Mouse (Mus musculus): ENCODE measurements around the gene Pdgfb. TPM values are rescaled to one million over a fixed set of nuclear protein-coding genes. Genes with fewer than 3 reads are reported as not detected.

Pdgfb gene
- polyA plus RNA-seq, 1 experiment from 2014 or later: 1.9 TPM

- Histone ChIP-seq H3K4me2 (replicated peaks; ENCODE audit: low read depth, low read length) (no peak overlapping the region), H3K9ac (ENCODE audit: low read depth, low read length) (no peak overlapping the region), H3K27me3 (ENCODE audit: control insufficient read depth, insufficient read depth, low read length) (peaks cover 10% of the 10 kb centered on the region), H3K4me1 (replicated peaks; ENCODE audit: control insufficient read depth, insufficient read depth, low read length) (peaks cover 10% of the 10 kb centered on the region), H3K36me3 (ENCODE audit: control insufficient read depth, insufficient read depth, low read length) (no peaks in the 10 kb centered on the region), H3K27ac (ENCODE audit: low read depth, low read length) (no peak overlapping the region), H3K4me3 (ENCODE audit: low read depth, low read length) (no peak overlapping the region), H3K9me3 (ENCODE audit: control insufficient read depth, low read length) (no peaks in the 10 kb centered on the region)
- 84% methylated on average over 7 of the region's 7 CpGs for WGBS
- ATAC-seq (ENCODE audit: low FRiP score) (no peak), DNase-seq (ENCODE audit: low spot score) (no peak)
These were observed 8.6 kb downstream of the Pdgfb start for GRCm38 (mm10) chr15:80006156-80006555.

GRCm38 (mm10) chr15:80005436-80005835, 9.3 kb downstream of the Pdgfb start:
- no peak overlapping the region for H3K4me2 ChIP-seq (replicated peaks; ENCODE audit: low read depth, low read length)
- ATAC-seq (ENCODE audit: low FRiP score) (no peak), DNase-seq (ENCODE audit: low spot score) (no peak)
- peaks cover 5% of the 10 kb centered on the region for H3K27me3 ChIP-seq (ENCODE audit: control insufficient read depth, insufficient read depth, low read length)
- no peak overlapping the region for H3K27ac ChIP-seq (ENCODE audit: low read depth, low read length)
- WGBS: 76% methylated on average over 10 of the region's 10 CpGs
- H3K9ac ChIP-seq (ENCODE audit: low read depth, low read length): no peak overlapping the region
- H3K9me3 ChIP-seq (ENCODE audit: control insufficient read depth, low read length): no peaks in the 10 kb centered on the region
- no peaks in the 10 kb centered on the region for H3K36me3 ChIP-seq (ENCODE audit: control insufficient read depth, insufficient read depth, low read length)
- no peak overlapping the region for H3K4me3 ChIP-seq (ENCODE audit: low read depth, low read length)
- H3K4me1 ChIP-seq (replicated peaks; ENCODE audit: control insufficient read depth, insufficient read depth, low read length): peaks cover 10% of the 10 kb centered on the region

- no peak overlapping the region for H3K9ac ChIP-seq (ENCODE audit: low read depth, low read length)
- ATAC-seq (ENCODE audit: low FRiP score): no peak
- no peaks in the 10 kb centered on the region for H3K36me3 ChIP-seq (ENCODE audit: control insufficient read depth, insufficient read depth, low read length)
- H3K27me3 ChIP-seq (ENCODE audit: control insufficient read depth, insufficient read depth, low read length): peaks cover under 1% of the 10 kb centered on the region; the same call in 1 of the 2 replicates
- H3K27ac ChIP-seq (ENCODE audit: low read depth, low read length): peak overlapping the region; percentile 53
- H3K9me3 ChIP-seq (ENCODE audit: control insufficient read depth, low read length): no peaks in the 10 kb centered on the region
- DNase-seq (ENCODE audit: low spot score): peak; percentile 31
- 26% methylated on average over 14 of the region's 14 CpGs for WGBS
- H3K4me1 ChIP-seq (replicated peaks; ENCODE audit: control insufficient read depth, insufficient read depth, low read length): peaks cover 10% of the 10 kb centered on the region
- no peak overlapping the region for H3K4me2 ChIP-seq (replicated peaks; ENCODE audit: low read depth, low read length)
- no peak overlapping the region for H3K4me3 ChIP-seq (ENCODE audit: low read depth, low read length)
These were observed 10.0 kb downstream of the Pdgfb start for GRCm38 (mm10) chr15:80004644-80005340.

GRCm38 (mm10) chr15:80003581-80003980, 11.2 kb downstream of the Pdgfb start:
- ATAC-seq (ENCODE audit: low FRiP score): no peak
- H3K9ac ChIP-seq (ENCODE audit: low read depth, low read length): no peak overlapping the region
- no peak overlapping the region for H3K4me3 ChIP-seq (ENCODE audit: low read depth, low read length)
- no peaks in the 10 kb centered on the region; the same call in 1 of the 2 replicates for H3K27me3 ChIP-seq (ENCODE audit: control insufficient read depth, insufficient read depth, low read length)
- no peaks in the 10 kb centered on the region for H3K9me3 ChIP-seq (ENCODE audit: control insufficient read depth, low read length)
- H3K27ac ChIP-seq (ENCODE audit: low read depth, low read length): no peak overlapping the region
- 40% methylated on average over 2 of the region's 2 CpGs for WGBS
- no peaks in the 10 kb centered on the region for H3K36me3 ChIP-seq (ENCODE audit: control insufficient read depth, insufficient read depth, low read length)
- H3K4me1 ChIP-seq (replicated peaks; ENCODE audit: control insufficient read depth, insufficient read depth, low read length): peaks cover 10% of the 10 kb centered on the region
- no peak overlapping the region for H3K4me2 ChIP-seq (replicated peaks; ENCODE audit: low read depth, low read length)
- no peak for DNase-seq (ENCODE audit: low spot score)

- Histone ChIP-seq H3K27me3 (ENCODE audit: control insufficient read depth, insufficient read depth, low read length) (no peaks in the 10 kb centered on the region; the same call in 1 of the 2 replicates), H3K4me2 (replicated peaks; ENCODE audit: low read depth, low read length) (no peak overlapping the region), H3K9me3 (ENCODE audit: control insufficient read depth, low read length) (no peaks in the 10 kb centered on the region), H3K36me3 (ENCODE audit: control insufficient read depth, insufficient read depth, low read length) (no peaks in the 10 kb centered on the region), H3K4me1 (replicated peaks; ENCODE audit: control insufficient read depth, insufficient read depth, low read length) (peaks cover 10% of the 10 kb centered on the region), H3K4me3 (ENCODE audit: low read depth, low read length) (no peak overlapping the region), H3K27ac (ENCODE audit: low read depth, low read length) (no peak overlapping the region), H3K9ac (ENCODE audit: low read depth, low read length) (no peak overlapping the region)
- 95% methylated on average over 23 of the region's 23 CpGs for WGBS
- no peak for DNase-seq (ENCODE audit: low spot score)
- ATAC-seq (ENCODE audit: low FRiP score): no peak
These were observed 13.2 kb downstream of the Pdgfb start for GRCm38 (mm10) chr15:80001601-80002000.

- no peaks in the 10 kb centered on the region for H3K9me3 ChIP-seq (ENCODE audit: control insufficient read depth, low read length)
- H3K27ac ChIP-seq (ENCODE audit: low read depth, low read length): no peak overlapping the region
- H3K27me3 ChIP-seq (ENCODE audit: control insufficient read depth, insufficient read depth, low read length): no peaks in the 10 kb centered on the region; the same call in 1 of the 2 replicates
- H3K4me3 ChIP-seq (ENCODE audit: low read depth, low read length): no peak overlapping the region
- 44% methylated on average over 8 of the region's 8 CpGs for WGBS
- no peak for ATAC-seq (ENCODE audit: low FRiP score)
- H3K36me3 ChIP-seq (ENCODE audit: control insufficient read depth, insufficient read depth, low read length): no peaks in the 10 kb centered on the region
- H3K4me1 ChIP-seq (replicated peaks; ENCODE audit: control insufficient read depth, insufficient read depth, low read length): peaks cover 10% of the 10 kb centered on the region
- H3K9ac ChIP-seq (ENCODE audit: low read depth, low read length): no peak overlapping the region
- DNase-seq (ENCODE audit: low spot score): no peak
- no peak overlapping the region for H3K4me2 ChIP-seq (replicated peaks; ENCODE audit: low read depth, low read length)
These were observed 14.1 kb downstream of the Pdgfb start for GRCm38 (mm10) chr15:80000694-80001093.

- H3K4me1 ChIP-seq (replicated peaks; ENCODE audit: control insufficient read depth, insufficient read depth, low read length): no peaks in the 10 kb centered on the region
- ATAC-seq (ENCODE audit: low FRiP score): no peak
- H3K27ac ChIP-seq (ENCODE audit: low read depth, low read length): no peak overlapping the region
- H3K4me3 ChIP-seq (ENCODE audit: low read depth, low read length): no peak overlapping the region
- WGBS: 60% methylated on average over 3 of the region's 3 CpGs
- H3K36me3 ChIP-seq (ENCODE audit: control insufficient read depth, insufficient read depth, low read length): no peaks in the 10 kb centered on the region
- H3K9ac ChIP-seq (ENCODE audit: low read depth, low read length): no peak overlapping the region
- no peak for DNase-seq (ENCODE audit: low spot score)
- H3K27me3 ChIP-seq (ENCODE audit: control insufficient read depth, insufficient read depth, low read length): no peaks in the 10 kb centered on the region
- no peaks in the 10 kb centered on the region for H3K9me3 ChIP-seq (ENCODE audit: control insufficient read depth, low read length)
- H3K4me2 ChIP-seq (replicated peaks; ENCODE audit: low read depth, low read length): no peak overlapping the region
These were observed 16.8 kb downstream of the Pdgfb start for GRCm38 (mm10) chr15:79997988-79998387.

GRCm38 (mm10) chr15:79996781-79997180, 18.0 kb downstream of the Pdgfb start:
- WGBS: 88% methylated on average over 11 of the region's 11 CpGs
- DNase-seq (ENCODE audit: low spot score): no peak
- Histone ChIP-seq H3K4me3 (ENCODE audit: low read depth, low read length) (no peak overlapping the region), H3K4me2 (replicated peaks; ENCODE audit: low read depth, low read length) (no peak overlapping the region), H3K27me3 (ENCODE audit: control insufficient read depth, insufficient read depth, low read length) (no peaks in the 10 kb centered on the region), H3K9me3 (ENCODE audit: control insufficient read depth, low read length) (no peaks in the 10 kb centered on the region), H3K36me3 (ENCODE audit: control insufficient read depth, insufficient read depth, low read length) (no peaks in the 10 kb centered on the region), H3K4me1 (replicated peaks; ENCODE audit: control insufficient read depth, insufficient read depth, low read length) (no peaks in the 10 kb centered on the region), H3K9ac (ENCODE audit: low read depth, low read length) (no peak overlapping the region), H3K27ac (ENCODE audit: low read depth, low read length) (no peak overlapping the region)
- ATAC-seq (ENCODE audit: low FRiP score): no peak

GRCm38 (mm10) chr15:79995552-79995951, 19.2 kb downstream of the Pdgfb start:
- no peak overlapping the region for H3K4me2 ChIP-seq (replicated peaks; ENCODE audit: low read depth, low read length)
- H3K4me3 ChIP-seq (ENCODE audit: low read depth, low read length): no peak overlapping the region
- no peak for DNase-seq (ENCODE audit: low spot score)
- ATAC-seq (ENCODE audit: low FRiP score): no peak
- H3K4me1 ChIP-seq (replicated peaks; ENCODE audit: control insufficient read depth, insufficient read depth, low read length): no peaks in the 10 kb centered on the region
- no peak overlapping the region for H3K9ac ChIP-seq (ENCODE audit: low read depth, low read length)
- H3K27ac ChIP-seq (ENCODE audit: low read depth, low read length): no peak overlapping the region
- no peaks in the 10 kb centered on the region for H3K27me3 ChIP-seq (ENCODE audit: control insufficient read depth, insufficient read depth, low read length)
- WGBS: 94% methylated on average over 7 of the region's 7 CpGs
- no peaks in the 10 kb centered on the region for H3K9me3 ChIP-seq (ENCODE audit: control insufficient read depth, low read length)
- no peaks in the 10 kb centered on the region for H3K36me3 ChIP-seq (ENCODE audit: control insufficient read depth, insufficient read depth, low read length)
